Mouse (Mus musculus): ENCODE measurements around the gene Inpp5k.

Gene Inpp5k

DNA sequence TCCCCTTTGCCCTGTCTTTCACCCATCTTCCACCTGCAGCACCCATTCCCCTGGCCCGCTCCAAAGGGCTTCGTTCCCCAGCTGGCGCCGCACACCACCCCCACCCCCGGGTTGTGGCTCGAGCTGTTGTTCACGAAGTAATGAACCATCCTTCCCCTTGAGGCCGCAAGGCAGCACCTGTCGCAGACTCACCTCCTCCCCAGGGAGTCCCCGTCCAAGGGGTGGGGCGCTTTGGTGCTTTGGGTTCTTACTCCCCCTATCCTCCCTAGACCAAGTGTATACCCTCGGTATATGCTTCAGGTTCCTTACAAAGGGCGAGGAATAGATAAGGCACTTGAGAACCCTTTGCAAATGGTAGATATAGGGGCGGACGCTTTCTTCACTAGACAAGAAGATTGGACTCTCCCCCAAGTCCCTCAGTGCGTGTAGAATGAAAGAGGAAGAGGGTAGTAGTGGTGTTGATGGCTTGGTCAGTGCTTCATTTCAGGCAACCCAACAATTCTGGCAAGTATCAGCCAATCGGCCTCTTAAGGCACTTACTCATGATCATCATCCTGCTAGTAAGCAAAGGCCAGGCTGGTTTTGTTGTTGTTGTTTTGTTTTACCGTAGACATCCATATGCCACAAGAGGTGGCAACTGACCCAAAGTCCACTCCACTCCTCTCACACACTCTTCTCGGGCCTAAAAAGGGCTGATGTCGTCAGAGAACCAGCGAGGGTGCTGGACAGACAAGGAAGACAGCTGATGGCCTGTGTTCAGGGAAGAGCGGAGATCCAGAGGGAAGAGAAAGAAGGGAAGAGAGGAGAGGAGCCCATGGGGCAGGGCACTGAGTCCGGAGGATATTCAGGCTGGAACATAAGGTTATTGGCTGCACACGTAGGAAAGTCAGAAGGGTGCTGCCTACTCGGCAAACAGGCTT lies 23.9 kb downstream of the Inpp5k start:
- no peak for DNase-seq

GRCm38 (mm10) chr11:75655621-75656545 lies 25.1 kb downstream of the Inpp5k start:
- DNase-seq: peak; percentile 76 to 92

- DNase-seq: peak in 1 of 2 experiments; percentile 58
Observed at GRCm38 (mm10) chr11:75656621-75657590, 26.1 kb downstream of the Inpp5k start.

DNA sequence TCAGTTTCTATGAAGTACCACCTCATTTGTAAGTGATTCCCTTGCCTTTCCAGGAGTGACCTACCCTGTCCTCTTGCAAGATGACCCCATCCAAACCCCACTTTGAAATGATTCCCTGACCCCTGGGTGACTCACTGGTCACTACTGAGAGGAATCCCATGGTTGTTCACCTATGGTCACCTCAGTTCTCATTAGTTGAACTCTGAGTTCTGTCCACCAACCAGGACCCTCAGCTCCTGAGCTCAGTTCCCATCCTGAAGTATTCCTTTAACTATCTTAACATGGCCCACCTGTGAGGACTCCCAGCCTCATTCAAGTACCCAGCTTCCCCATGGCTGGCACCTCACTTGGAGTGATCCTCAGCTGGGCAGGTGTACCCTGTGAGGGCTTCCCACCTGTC lies 27.1 kb downstream of the Inpp5k start:
- no peak for DNase-seq

GRCm38 (mm10) chr11:75658311-75658710 lies 27.5 kb downstream of the Inpp5k start:
- DNase-seq: no peak

DNA sequence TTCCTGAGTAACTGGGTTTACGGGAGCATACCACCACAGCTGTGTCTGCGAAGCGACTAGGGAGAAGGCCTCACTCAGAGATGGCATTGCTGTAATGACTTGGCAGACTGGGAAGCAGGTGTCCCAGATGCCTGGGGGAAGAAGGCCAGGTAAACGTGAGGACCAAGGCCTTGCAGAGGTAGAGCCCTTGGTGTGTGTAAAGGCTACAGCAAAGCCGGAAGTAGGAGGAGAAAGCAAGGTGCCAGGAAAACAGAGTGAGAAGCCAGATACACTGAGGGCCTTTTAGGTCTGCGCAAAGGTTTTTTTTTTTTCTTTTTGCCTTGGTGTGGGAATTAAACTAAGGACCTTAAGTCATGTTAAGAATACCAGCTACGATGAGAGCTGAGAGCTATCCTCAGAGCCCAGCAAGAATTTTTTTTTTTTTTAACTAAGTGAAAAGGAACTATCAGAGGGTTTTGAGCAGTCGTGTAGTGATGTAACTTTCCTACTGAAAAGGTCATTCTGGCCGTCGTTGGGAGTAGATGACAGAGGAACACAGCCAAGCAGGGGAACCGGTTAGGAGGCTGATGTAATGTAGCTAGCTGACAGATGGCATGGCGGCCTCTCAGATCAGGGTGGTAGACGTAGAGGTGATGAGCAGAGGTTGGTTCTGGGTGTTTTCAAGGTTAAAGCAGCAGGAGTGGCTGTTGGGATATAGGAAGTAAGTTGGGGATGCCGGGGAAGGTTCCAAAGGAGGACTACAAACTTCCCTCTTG lies 28.4 kb downstream of the Inpp5k start:
- no peak for DNase-seq

DNA sequence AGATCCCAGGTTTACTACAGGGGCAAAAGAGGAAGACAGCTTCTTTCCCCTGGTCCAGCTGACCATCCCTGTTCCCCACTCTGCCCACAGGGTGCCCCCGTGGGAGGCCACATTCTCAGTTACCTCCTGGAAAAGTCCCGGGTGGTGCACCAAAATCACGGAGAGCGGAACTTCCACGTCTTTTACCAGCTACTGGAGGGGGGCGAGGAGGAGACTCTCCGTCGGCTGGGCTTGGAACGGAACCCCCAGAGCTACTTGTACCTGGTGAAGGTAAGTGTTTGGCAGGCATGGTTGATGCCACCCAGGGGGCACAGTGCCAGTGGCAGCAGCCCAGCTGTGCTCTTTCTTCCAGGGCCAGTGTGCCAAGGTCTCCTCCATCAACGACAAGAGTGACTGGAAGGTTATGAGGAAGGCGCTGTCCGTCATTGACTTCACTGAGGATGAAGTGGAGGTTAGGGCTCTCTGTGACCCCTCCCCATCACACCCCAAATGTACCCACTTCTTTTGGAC lies 29.3 kb downstream of the Inpp5k start:
- DNase-seq: no peak

- no peak for DNase-seq
Observed at GRCm38 (mm10) chr11:75660941-75661800, 30.4 kb downstream of the Inpp5k start.

DNA sequence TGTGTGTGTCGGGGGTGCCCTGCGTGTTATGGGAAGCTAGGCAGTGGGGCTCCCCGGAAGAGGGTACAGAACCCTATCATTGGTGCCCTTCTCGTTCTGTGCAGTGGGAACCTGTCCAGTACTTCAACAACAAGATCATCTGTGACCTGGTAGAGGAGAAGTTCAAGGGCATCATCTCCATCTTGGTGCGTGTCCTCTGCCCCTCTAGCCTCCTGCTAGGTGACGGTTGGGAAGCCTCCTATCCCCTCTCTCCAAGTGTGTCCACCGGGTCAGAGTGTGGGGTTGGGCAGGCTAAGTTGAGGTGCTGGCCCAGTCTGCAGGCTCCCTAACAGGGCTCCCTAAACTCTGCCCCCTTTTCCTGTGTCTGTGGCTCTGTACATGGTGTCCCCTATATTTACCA lies 31.3 kb downstream of the Inpp5k start:
- no peak for DNase-seq

- DNase-seq: peak in 1 of 2 experiments; percentile 23
Observed at GRCm38 (mm10) chr11:75666296-75666695, 35.5 kb downstream of the Inpp5k start.

GRCm38 (mm10) chr11:75668621-75669020 lies 37.8 kb downstream of the Inpp5k start:
- no peak for DNase-seq

DNA sequence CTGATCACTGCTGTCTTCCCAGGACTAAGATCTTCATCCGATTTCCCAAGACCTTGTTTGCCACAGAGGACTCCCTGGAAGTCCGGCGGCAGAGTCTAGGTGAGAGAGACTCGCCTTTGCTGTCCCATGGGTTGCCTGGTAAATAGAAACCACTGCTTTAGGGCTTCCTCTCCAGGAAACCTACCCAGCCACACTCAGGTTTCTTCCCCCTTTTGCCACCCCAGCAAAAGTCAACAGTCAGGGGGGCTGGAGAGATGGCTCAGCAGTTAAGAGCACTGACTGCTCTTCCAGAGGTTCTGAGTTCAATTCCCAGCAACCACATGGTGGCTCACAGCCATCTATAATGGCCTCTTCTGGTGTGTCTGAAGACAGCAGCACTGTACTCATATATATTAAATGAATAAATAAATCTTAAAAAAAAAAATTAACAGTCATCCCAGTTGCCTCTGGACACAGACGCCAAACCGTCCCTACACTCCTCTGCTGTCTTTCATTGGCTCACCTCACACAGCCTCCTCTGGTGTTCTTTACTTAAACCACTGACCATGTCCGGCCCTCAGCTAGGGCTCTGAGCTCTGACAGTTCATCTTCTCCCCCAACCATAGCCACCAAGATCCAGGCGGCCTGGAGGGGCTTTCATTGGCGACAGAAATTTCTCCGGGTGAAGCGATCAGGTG lies 38.5 kb downstream of the Inpp5k start:
- no peak for DNase-seq

GRCm38 (mm10) chr11:75669853-75670200 lies 39.0 kb downstream of the Inpp5k start:
- DNase-seq: no peak

DNA sequence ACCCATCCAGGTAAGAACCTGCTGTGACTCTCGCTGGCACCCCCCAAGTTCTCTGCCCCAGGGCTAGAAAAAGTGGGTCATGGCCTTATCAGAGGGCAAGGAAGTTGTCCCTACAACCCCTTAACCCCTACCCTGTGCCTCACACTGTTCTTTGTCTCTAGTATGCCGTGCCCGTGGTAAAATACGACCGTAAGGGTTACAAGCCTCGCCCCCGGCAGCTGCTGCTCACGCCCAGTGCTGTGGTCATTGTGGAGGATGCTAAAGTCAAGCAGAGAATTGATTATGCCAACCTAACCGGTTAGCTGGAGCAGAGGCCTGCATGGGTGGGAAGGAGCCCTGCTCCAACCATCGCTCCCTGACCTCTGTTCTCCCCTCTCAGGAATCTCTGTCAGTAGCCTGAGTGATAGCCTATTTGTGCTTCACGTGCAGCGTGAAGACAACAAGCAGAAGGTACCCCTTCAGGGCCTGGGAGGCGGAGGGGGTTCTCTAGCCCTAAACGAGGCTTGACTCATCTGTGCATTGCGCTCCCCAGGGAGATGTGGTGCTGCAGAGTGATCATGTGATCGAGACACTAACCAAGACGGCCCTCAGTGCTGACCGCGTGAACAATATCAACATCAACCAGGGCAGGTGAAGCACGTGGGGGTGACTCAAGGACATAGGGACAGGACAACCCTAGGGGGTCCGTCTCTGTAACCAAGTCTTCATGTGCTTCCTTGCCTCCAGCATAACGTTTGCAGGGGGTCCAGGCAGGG lies 40.8 kb downstream of the Inpp5k start:
- no peak for DNase-seq

GRCm38 (mm10) chr11:75673411-75673810 lies 42.6 kb downstream of the Inpp5k start:
- no peak for DNase-seq

DNA sequence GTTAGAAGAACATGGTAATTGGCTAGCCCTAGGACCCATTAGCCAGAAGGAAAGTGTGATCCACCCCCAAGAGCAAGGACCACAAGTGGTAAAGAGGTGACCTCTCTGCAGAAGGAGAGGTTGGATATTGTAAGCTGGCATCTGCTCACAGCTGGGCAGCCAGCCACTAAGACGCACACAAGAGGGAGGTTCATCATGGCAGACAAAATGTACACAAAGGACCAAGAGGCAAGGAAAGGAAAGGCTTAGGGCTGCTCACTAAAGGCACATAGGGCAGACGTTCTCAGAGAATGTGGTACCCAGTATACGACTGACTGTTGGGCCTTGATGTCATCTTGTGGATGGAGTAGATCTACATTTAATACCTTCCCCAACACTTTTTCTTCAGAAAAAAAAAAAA lies 44.1 kb downstream of the Inpp5k start:
- DNase-seq: no peak

DNA sequence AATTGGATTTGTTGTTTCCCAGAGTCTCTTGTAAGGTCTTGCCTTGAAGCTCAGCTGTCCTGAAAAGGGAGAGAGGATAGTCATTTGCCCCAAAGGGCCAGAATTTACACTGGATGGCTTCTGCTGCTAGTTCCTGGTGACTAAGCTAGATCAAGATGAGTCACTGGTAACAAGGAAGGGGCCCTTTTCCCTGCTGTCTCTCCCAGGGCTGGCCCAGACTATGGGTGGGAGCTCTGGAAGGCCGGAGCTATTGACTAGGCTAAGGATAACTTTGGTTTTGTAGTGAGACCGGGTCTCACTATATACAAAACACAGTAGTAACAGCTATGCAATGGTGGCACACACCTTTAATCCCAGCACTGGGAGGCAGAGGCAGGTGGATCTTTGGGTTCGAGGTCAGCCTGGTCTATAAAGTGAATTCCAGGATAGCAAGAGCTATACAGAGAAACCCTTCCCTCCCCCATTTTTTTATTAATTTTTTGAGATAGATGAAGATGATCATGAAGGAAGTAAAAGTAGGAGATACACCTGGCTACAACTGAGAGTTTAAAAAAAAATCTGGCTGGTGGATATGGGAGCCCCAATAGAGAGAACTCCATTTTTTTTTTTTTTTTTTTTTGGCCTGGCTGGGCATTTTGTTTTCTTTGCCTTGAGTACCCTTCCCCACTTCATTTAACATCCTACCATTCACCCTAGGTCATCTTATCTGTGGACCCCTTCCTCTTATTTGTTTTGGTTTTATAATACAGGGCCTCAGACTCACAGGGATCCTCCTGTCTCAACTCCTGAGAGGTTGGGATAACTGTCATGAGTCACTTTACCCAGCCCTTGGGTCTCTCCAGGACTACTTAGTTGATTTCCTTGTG lies 47.3 kb downstream of the Inpp5k start:
- no peak for DNase-seq

Data from kidney, postnatal 25 days (tissue).